Mouse (Mus musculus) cerebellum, adult 9-10 months (tissue): ENCODE results near the gene Olfr536.
"Not testable (repeated sequence)": the region's sequence is repeated elsewhere in the genome, so short reads cannot be mapped to it uniquely, and the experiment has no call there.

Source experiments
- DNase-seq: peaks from one replicate; pipeline ENCODE4 v3.0.0; 2022

The Olfr536 gene

GRCm38 (mm10) chr7:140507346-140508021, at the start of gene Olfr536:
Gene Olfr536, minus strand, starts transcription at chr7:140507396.
- not testable (repeated sequence) for DNase-seq

- DNase-seq, result no peak
Observed at GRCm38 (mm10) chr7:140539746-140540145, 32.5 kb upstream of the Olfr536 start.

- no peak for DNase-seq
Observed at GRCm38 (mm10) chr7:140494702-140495101, 12.5 kb downstream of the Olfr536 start.

- no peak for DNase-seq
Observed at GRCm38 (mm10) chr7:140494231-140494630, 13.0 kb downstream of the Olfr536 start.

DNA sequence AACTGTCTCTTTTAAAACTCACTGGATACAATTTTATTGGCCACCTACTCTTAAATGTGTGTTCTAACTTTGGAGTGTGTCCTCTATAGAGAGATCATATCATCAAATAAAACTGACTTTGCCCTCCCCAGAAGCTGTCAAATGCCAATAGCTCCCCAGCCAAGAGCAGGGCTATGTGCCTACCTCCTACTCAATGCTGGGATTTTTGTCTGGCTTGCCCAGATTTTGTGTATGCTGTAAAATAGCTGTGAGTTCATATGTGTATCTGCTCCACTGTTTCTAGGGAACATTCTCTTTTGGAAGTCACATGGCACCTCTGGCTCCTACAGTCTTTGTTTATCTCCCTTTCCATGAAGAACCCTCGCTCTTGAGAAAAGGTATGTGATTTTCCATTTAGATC, 18.2 kb downstream of the Olfr536 start:
- no peak for DNase-seq

- no peak for DNase-seq
Observed at GRCm38 (mm10) chr7:140483916-140484315, 23.3 kb downstream of the Olfr536 start, which contains the start of gene Olfr535. Gene Olfr535, plus strand, starts transcription at chr7:140484216.

GRCm38 (mm10) chr7:140478733-140479132, 28.5 kb downstream of the Olfr536 start:
- DNase-seq, result no peak

DNA sequence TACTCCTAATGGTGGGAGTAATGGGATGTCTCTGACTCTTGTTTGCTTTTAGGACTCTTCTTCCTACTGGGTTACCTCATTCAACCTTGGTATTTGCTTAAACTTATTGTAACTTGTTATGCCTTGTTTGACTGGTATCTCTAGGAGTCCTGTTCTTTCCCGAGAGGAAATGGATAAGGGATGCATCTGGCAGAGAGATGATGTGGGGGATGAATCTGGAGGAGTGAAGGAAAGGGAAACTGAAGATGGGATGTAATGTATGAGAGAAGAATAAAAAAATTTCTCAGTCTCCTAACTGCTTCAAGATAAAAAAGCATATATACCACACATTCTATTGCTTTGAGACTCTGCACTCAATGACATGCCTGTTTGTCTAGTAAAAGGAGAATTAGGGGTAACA, 29.3 kb downstream of the Olfr536 start:
- DNase-seq, result no peak

GRCm38 (mm10) chr7:140463070-140463469, 44.1 kb downstream of the Olfr536 start, which contains the start of gene Olfr533:
Gene Olfr533, plus strand, starts transcription at chr7:140463370.
- DNase-seq, result not testable (repeated sequence)
